Comparison of ENCODE assay signal across 7 mouse cellular contexts in genomic region chr1:89235296-89235695, GRCm38 (mm10).
DNase-seq lines count a peak whose midpoint lies in the region; ATAC-seq and TF ChIP-seq lines count a peak whose summit lies in the region.

No protein-coding gene starts in this region.

- 31% methylated on average over 3 of the region's 3 CpGs for WGBS in intestine, postnatal 0 days
- WGBS in midbrain, embryonic 11.5 days, result 44% methylated on average over 3 of the region's 3 CpGs
- WGBS in stomach, embryonic 14.5 days, result 40% methylated on average over 3 of the region's 3 CpGs

- H3K9me3 ChIP-seq in intestine, postnatal 0 days (ENCODE audit: control insufficient read depth), result no peaks in the 10 kb centered on the region
- H3K9me3 ChIP-seq in midbrain, embryonic 11.5 days (ENCODE audit: control insufficient read depth, low read length), result no peaks in the 10 kb centered on the region
- H3K9me3 ChIP-seq in stomach, embryonic 14.5 days (ENCODE audit: control insufficient read depth, low read depth, low read length), result no peaks in the 10 kb centered on the region

- H3K4me3 ChIP-seq in intestine, postnatal 0 days (ENCODE audit: low read depth, low read length), result no peak overlapping the region
- no peak overlapping the region for H3K4me3 ChIP-seq in midbrain, embryonic 11.5 days (ENCODE audit: low read depth, low read length)
- no peak overlapping the region for H3K4me3 ChIP-seq in stomach, embryonic 14.5 days (ENCODE audit: low read depth, low read length)

- peak; percentile 63 for DNase-seq in adrenal gland, adult 8-10 months
- peak; percentile 59 to 67 for DNase-seq in cerebellum, postnatal 25 days
- DNase-seq in gastrocnemius, adult 18-20 months (ENCODE audit: low spot score), result peak; percentile 55
- peak; percentile 32 to 72 for DNase-seq in left cerebral cortex, adult 8-10 months (ENCODE audit: low spot score in 2 of 2)
- peak; percentile 92 for DNase-seq in midbrain, embryonic 11.5 days (ENCODE audit: low spot score, missing footprints)

- no peak overlapping the region for H3K27ac ChIP-seq in intestine, postnatal 0 days (ENCODE audit: low read depth, low read length)
- no peak overlapping the region for H3K27ac ChIP-seq in midbrain, embryonic 11.5 days (ENCODE audit: low read depth, low read length)
- no peak overlapping the region for H3K27ac ChIP-seq in stomach, embryonic 14.5 days (ENCODE audit: low read length)

- H3K36me3 ChIP-seq in intestine, postnatal 0 days (ENCODE audit: control insufficient read depth, insufficient read depth), result no peaks in the 10 kb centered on the region
- no peaks in the 10 kb centered on the region for H3K36me3 ChIP-seq in midbrain, embryonic 11.5 days (ENCODE audit: control insufficient read depth, insufficient read depth, low read length)
- H3K36me3 ChIP-seq in stomach, embryonic 14.5 days (ENCODE audit: control insufficient read depth, insufficient read depth, low read length), result no peaks in the 10 kb centered on the region

- peak; percentile 78 for TF ChIP-seq CTCF in intestine, postnatal 0 days (IDR thresholded peaks at IDR 0.05; ENCODE audit: low read depth)

- no peaks in the 10 kb centered on the region for H3K4me1 ChIP-seq in intestine, postnatal 0 days (replicated peaks; ENCODE audit: control insufficient read depth, insufficient read depth, low read length)
- H3K4me1 ChIP-seq in midbrain, embryonic 11.5 days (ENCODE audit: control insufficient read depth, insufficient read depth, low read length), result peaks cover 6% of the 10 kb centered on the region
- 0 out of 2 replicates have a peak, but pooled peaks cover 2% of the 10 kb centered on the region for H3K4me1 ChIP-seq in stomach, embryonic 14.5 days (ENCODE audit: control insufficient read depth, insufficient read depth, low read length)

- H3K27me3 ChIP-seq in intestine, postnatal 0 days (replicated peaks; ENCODE audit: control insufficient read depth, insufficient read depth, low read length), result no peaks in the 10 kb centered on the region
- no peaks in the 10 kb centered on the region; the same call in 1 of the 2 replicates for H3K27me3 ChIP-seq in midbrain, embryonic 11.5 days (ENCODE audit: control insufficient read depth, insufficient read depth, low read length)
- no peaks in the 10 kb centered on the region for H3K27me3 ChIP-seq in stomach, embryonic 14.5 days (ENCODE audit: control insufficient read depth, insufficient read depth, low read length)

- no peak overlapping the region for H3K9ac ChIP-seq in intestine, postnatal 0 days (ENCODE audit: low read depth, low read length)
- no peak overlapping the region for H3K9ac ChIP-seq in midbrain, embryonic 11.5 days (ENCODE audit: low read length)
- H3K9ac ChIP-seq in stomach, embryonic 14.5 days (replicated peaks; ENCODE audit: low read depth, low read length), result no peak overlapping the region

- H3K4me2 ChIP-seq in intestine, postnatal 0 days (replicated peaks; ENCODE audit: low read depth), result no peak overlapping the region
- 0 out of 2 replicates have a peak overlapping the region, but pooled peaks have one; percentile 8 for H3K4me2 ChIP-seq in midbrain, embryonic 11.5 days
- no peak overlapping the region for H3K4me2 ChIP-seq in stomach, embryonic 14.5 days (replicated peaks; ENCODE audit: low read depth, low read length)

- 0 out of 2 replicates have a peak, but pooled peaks have one; percentile 28 for ATAC-seq in intestine, postnatal 0 days
- peak; percentile 76 for ATAC-seq in midbrain, embryonic 11.5 days (ENCODE audit: low FRiP score)
- peak; percentile 28; the same call in 1 of the 2 replicates for ATAC-seq in stomach, embryonic 14.5 days (ENCODE audit: insufficient number of reproducible peaks, insufficient read depth, low FRiP score, low read depth)
